Mouse (Mus musculus): ENCODE data around the gene Chrd. TPM values are rescaled to one million over a fixed set of nuclear protein-coding genes. Genes with fewer than 3 reads are reported as not detected.

Gene Chrd
- polyA plus RNA-seq, 1 experiment: 0.63 TPM

DNA sequence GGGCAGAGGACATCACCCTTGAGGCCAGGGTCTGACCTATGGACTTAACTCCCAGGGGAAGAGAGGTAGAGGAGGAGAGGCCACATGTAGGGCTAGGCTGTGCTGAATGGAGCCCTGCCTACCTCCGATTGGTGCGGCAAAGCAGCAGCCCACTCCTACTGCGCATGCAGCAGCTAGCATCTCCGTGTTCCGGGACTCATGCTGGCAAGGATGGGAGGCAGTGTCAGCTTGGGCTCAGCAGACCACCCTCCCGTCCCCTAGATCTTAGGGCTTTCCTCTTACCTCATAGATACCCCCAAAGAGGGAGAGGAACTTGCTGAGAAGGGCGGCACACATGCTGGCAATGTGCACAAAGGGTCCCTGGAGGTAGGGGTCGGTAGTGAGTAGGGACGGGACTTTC is 20.7 kb upstream of the Chrd start:
- no peaks in the 10 kb centered on the region for H3K79me2 ChIP-seq (ENCODE audit: control insufficient read depth, insufficient read depth)
- no peak overlapping the region for H3K4me3 ChIP-seq (ENCODE audit: insufficient read depth, poor library complexity, severe bottlenecking)
- H3ac ChIP-seq (ENCODE audit: control insufficient read depth, insufficient read length, low read depth): no peak overlapping the region
- no peaks in the 10 kb centered on the region for H3K27me3 ChIP-seq (ENCODE audit: control insufficient read depth, insufficient read depth, insufficient read length)
- H3K36me3 ChIP-seq (ENCODE audit: control insufficient read depth, insufficient read depth): no peaks in the 10 kb centered on the region
- no peak for TF ChIP-seq USF1 (IDR thresholded peaks at IDR 0.05; ENCODE audit: low read depth)
- TF ChIP-seq MAX (IDR thresholded peaks at IDR 0.05): no peak
- no peak for TF ChIP-seq CTCF (IDR thresholded peaks at IDR 0.05; ENCODE audit: control insufficient read depth, insufficient read depth, insufficient read length)
- no peak for TF ChIP-seq CEBPB (IDR thresholded peaks at IDR 0.05; ENCODE audit: low read depth)
- TF ChIP-seq MYOG (IDR thresholded peaks at IDR 0.05; ENCODE audit: control insufficient read depth, extremely low read depth, insufficient read length): no peak
- no peak for TF ChIP-seq MYOD1 (IDR thresholded peaks at IDR 0.05; ENCODE audit: control insufficient read depth, insufficient read length, low read depth)
- no peak for TF ChIP-seq FOSL1 (IDR thresholded peaks at IDR 0.05; ENCODE audit: insufficient read depth, low read length, poor library complexity, severe bottlenecking)
- no peaks in the 10 kb centered on the region for H3K79me3 ChIP-seq (ENCODE audit: low read depth)

DNA sequence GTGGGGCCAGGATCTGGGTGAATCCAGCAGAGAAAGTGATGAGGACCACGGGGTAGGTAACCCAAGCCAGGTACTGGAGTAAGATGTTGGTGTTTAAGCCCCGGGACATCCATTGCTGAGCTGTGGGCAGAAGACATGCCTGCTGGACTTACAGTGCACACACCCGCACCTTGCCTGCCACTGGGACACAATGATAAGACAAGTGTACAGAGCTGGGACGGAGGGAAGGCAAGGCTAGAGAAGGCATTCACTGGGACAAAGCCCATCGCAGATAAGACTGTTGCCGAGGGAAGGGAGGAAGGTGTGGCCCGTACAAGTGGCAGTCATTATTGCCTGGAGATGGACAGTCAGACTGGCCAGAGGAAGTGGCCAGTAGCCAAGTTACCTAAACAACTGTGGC is 20.0 kb upstream of the Chrd start:
- Histone ChIP-seq H3K27me3 (ENCODE audit: control insufficient read depth, insufficient read depth, insufficient read length) (no peaks in the 10 kb centered on the region), H3K36me3 (ENCODE audit: control insufficient read depth, insufficient read depth) (no peaks in the 10 kb centered on the region), H3K79me2 (ENCODE audit: control insufficient read depth, insufficient read depth) (peaks cover under 1% of the 10 kb centered on the region), H3ac (ENCODE audit: control insufficient read depth, insufficient read length, low read depth) (no peak overlapping the region), H3K79me3 (ENCODE audit: low read depth) (no peaks in the 10 kb centered on the region), H3K4me3 (ENCODE audit: insufficient read depth, poor library complexity, severe bottlenecking) (no peak overlapping the region)
- TF ChIP-seq CEBPB (IDR thresholded peaks at IDR 0.05; ENCODE audit: low read depth) (no peak), FOSL1 (IDR thresholded peaks at IDR 0.05; ENCODE audit: insufficient read depth, low read length, poor library complexity, severe bottlenecking) (no peak), MYOD1 (IDR thresholded peaks at IDR 0.05; ENCODE audit: control insufficient read depth, insufficient read length, low read depth) (no peak), MAX (IDR thresholded peaks at IDR 0.05) (no peak), MYOG (IDR thresholded peaks at IDR 0.05; ENCODE audit: control insufficient read depth, extremely low read depth, insufficient read length) (no peak), CTCF (IDR thresholded peaks at IDR 0.05; ENCODE audit: control insufficient read depth, insufficient read depth, insufficient read length) (no peak), USF1 (IDR thresholded peaks at IDR 0.05; ENCODE audit: low read depth) (no peak)

DNA sequence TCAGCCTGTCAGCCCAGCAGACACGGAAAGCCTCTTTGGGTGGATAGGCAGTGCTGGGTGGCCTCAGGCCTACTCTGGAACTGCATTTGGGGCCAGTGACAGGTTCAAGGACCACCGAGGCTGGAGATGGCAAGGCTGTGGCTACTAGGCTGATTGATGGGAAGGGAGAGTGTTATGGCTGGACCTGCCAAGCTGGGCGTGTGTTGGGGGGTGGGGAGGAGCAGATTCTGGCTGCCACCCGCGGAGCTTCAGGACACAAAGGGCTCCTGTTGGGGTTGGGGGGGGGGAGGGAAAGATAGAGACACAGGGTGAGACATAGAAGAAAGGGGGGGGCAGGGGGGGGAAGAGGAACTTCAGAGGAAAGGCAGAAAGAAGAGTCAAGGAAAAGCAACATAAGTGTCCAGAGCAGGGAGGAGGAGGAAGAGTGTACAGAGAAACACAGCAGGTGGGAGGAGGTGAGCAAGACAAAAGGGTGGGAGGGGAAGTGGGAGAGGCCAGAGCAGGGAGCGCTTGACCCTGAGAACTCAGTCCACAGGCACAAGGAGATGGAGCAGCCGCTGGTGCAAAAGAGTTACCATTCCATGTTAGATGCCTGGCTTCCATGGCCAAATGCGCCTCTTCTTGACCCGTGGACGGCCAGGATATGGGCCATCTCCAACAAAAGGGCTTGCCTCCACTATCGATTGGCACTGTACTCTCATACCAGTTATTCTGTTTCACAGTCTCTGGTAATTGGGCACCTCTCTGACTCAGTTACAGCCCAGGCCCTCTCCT is 18.4 kb upstream of the Chrd start:
- peaks cover 2% of the 10 kb centered on the region for H3K36me3 ChIP-seq (ENCODE audit: control insufficient read depth, insufficient read depth)

DNA sequence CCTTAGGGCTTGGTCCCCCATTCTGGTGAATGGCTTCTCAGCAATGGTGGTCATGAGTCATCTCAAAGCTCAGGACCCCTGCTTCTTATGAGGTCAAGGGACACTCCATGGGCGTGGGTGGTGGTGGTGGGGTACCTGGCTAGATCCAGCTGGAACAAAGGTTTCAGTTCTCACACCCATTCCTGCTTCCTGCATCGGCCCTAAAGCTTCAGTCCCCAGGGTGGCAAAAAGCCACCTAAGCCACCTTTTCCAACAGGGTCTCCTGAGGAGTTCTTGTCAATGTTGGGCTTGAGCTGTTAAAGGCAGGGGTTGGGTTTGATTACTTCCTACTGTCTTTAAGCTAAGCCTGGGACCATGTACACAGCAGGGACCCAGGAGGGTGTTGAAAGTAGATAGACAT is 17.8 kb upstream of the Chrd start:
- TF ChIP-seq CTCF (IDR thresholded peaks at IDR 0.05; ENCODE audit: control insufficient read depth, insufficient read depth, insufficient read length): no peak
- Histone ChIP-seq H3K79me2 (ENCODE audit: control insufficient read depth, insufficient read depth) (peaks cover 21% of the 10 kb centered on the region), H3K4me3 (ENCODE audit: insufficient read depth, poor library complexity, severe bottlenecking) (peak overlapping the region; percentile 41), H3K79me3 (ENCODE audit: low read depth) (peaks cover 14% of the 10 kb centered on the region), H3K36me3 (ENCODE audit: control insufficient read depth, insufficient read depth) (peaks cover 9% of the 10 kb centered on the region), H3ac (ENCODE audit: control insufficient read depth, insufficient read length, low read depth) (no peak overlapping the region), H3K27me3 (ENCODE audit: control insufficient read depth, insufficient read depth, insufficient read length) (no peaks in the 10 kb centered on the region)

More for the DNA sequence above, 18.4 kb upstream of the Chrd start:
- TF ChIP-seq MYOD1 (IDR thresholded peaks at IDR 0.05; ENCODE audit: control insufficient read depth, insufficient read length, low read depth): no peak
- TF ChIP-seq FOSL1 (IDR thresholded peaks at IDR 0.05; ENCODE audit: insufficient read depth, low read length, poor library complexity, severe bottlenecking): no peak
- no peak for TF ChIP-seq MYOG (IDR thresholded peaks at IDR 0.05; ENCODE audit: control insufficient read depth, extremely low read depth, insufficient read length)
- TF ChIP-seq MAX (IDR thresholded peaks at IDR 0.05): no peak
- no peak for TF ChIP-seq USF1 (IDR thresholded peaks at IDR 0.05; ENCODE audit: low read depth)
- no peak for TF ChIP-seq CTCF (IDR thresholded peaks at IDR 0.05; ENCODE audit: control insufficient read depth, insufficient read depth, insufficient read length)
- TF ChIP-seq CEBPB (IDR thresholded peaks at IDR 0.05; ENCODE audit: low read depth): no peak
- H3K4me3 ChIP-seq (ENCODE audit: insufficient read depth, poor library complexity, severe bottlenecking): no peak overlapping the region
- H3ac ChIP-seq (ENCODE audit: control insufficient read depth, insufficient read length, low read depth): no peak overlapping the region
- peaks cover 15% of the 10 kb centered on the region for H3K79me2 ChIP-seq (ENCODE audit: control insufficient read depth, insufficient read depth)
- H3K79me3 ChIP-seq (ENCODE audit: low read depth): peaks cover 11% of the 10 kb centered on the region
- no peaks in the 10 kb centered on the region for H3K27me3 ChIP-seq (ENCODE audit: control insufficient read depth, insufficient read depth, insufficient read length)

DNA sequence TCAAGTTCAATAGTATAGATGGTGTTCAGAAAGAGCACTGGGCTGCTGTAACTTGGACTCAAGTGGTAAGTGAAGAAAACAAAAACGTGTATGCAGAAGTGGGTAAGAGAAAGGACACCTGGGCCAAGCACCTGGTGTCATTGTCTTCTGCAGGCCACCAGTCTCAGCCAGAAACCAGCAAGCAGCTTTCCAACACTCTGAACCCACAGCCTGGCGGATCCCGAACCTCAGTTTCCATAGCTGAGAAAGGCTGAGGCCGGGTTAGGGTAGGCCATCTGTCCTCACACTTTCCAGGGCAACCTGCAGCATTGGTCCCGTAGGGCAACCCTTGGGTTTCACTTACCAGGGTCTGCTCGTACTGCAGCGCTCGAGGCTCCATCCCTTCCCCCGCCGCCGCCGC is 17.4 kb upstream of the Chrd start:
- peak overlapping the region; percentile 66 for H3ac ChIP-seq (ENCODE audit: control insufficient read depth, insufficient read length, low read depth)
- TF ChIP-seq CEBPB (IDR thresholded peaks at IDR 0.05; ENCODE audit: low read depth): no peak
- TF ChIP-seq CTCF (IDR thresholded peaks at IDR 0.05; ENCODE audit: control insufficient read depth, insufficient read depth, insufficient read length): no peak
- TF ChIP-seq USF1 (IDR thresholded peaks at IDR 0.05; ENCODE audit: low read depth): no peak
- no peak for TF ChIP-seq MAX (IDR thresholded peaks at IDR 0.05)
- TF ChIP-seq MYOD1 (IDR thresholded peaks at IDR 0.05; ENCODE audit: control insufficient read depth, insufficient read length, low read depth): no peak
- TF ChIP-seq FOSL1 (IDR thresholded peaks at IDR 0.05; ENCODE audit: insufficient read depth, low read length, poor library complexity, severe bottlenecking): no peak
- no peak for TF ChIP-seq MYOG (IDR thresholded peaks at IDR 0.05; ENCODE audit: control insufficient read depth, extremely low read depth, insufficient read length)
- no peaks in the 10 kb centered on the region for H3K27me3 ChIP-seq (ENCODE audit: control insufficient read depth, insufficient read depth, insufficient read length)
- peaks cover 13% of the 10 kb centered on the region for H3K36me3 ChIP-seq (ENCODE audit: control insufficient read depth, insufficient read depth)
- H3K79me3 ChIP-seq (ENCODE audit: low read depth): peaks cover 14% of the 10 kb centered on the region
- peak overlapping the region; percentile 41 for H3K4me3 ChIP-seq (ENCODE audit: insufficient read depth, poor library complexity, severe bottlenecking)
- H3K79me2 ChIP-seq (ENCODE audit: control insufficient read depth, insufficient read depth): peaks cover 21% of the 10 kb centered on the region
